Mouse (Mus musculus) naive thymus-derived CD4-positive, alpha-beta T cell, adult 5 months (primary cell): Measurements from ENCODE around the gene Gm20816. TPM values are rescaled to one million over a fixed set of nuclear protein-coding genes. Genes with fewer than 3 reads are reported as not detected.

ENCODE experiments used
- polyA plus RNA-seq: library from polyadenylated mRNA; unstranded; fragments of 100-300 nt; shearing (Covaris generic); gene quantifications from one replicate; pipeline ENCODE4 v1.2.1, GENCODE M21; 2017

The Gm20816 gene
- polyA plus RNA-seq = not detected

DNA sequence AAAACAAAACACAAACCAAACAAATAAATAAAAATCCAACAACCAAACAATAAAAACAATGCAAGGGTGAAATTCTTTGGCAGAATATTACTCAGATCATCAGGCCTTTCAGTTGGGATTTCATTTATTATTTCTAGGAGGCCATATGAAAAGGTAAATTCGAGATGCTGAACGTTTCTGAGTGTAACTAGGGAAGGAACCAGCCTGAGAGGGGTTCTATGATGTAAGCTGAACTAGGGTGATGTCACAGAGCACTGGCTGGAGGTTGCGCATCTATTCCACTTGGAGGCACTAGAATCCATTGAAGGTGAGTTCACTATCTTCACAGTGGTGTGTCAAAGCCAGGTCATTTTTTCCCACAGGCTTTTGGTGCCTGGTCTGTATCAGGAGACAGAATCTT is at the start of gene Gm20816:
Gene Gm20816 (plus strand): TSS at position 301 of the 400 bp plus-strand sequence.

Other genes starting within 250 kb of the Gm20816 start
- gene Gm20937, start 243.1 kb upstream of the Gm20816 start, polyA plus RNA-seq = not detected